Mouse (Mus musculus): ENCODE results near the gene Cep128.

- no peak for TF ChIP-seq JUN (IDR thresholded peaks at IDR 0.05; ENCODE audit: insufficient read depth, low read depth, low read length)
- TF ChIP-seq BHLHE40 (IDR thresholded peaks at IDR 0.05; ENCODE audit: low read depth, low read length), result no peak
- TF ChIP-seq JUND (conservative IDR thresholded peaks at IDR 0.05; ENCODE audit: low read depth, low read length), result no peak
- TF ChIP-seq MXI1 (IDR thresholded peaks at IDR 0.05; ENCODE audit: low read depth, low read length), result no peak
- TF ChIP-seq POLR2A (IDR thresholded peaks at IDR 0.05; ENCODE audit: low read depth, low read length), result no peak
- TF ChIP-seq EP300 (IDR thresholded peaks at IDR 0.05; ENCODE audit: low read length), result no peak
- TF ChIP-seq TBP (conservative IDR thresholded peaks at IDR 0.05; ENCODE audit: low read depth, low read length), result no peak
- TF ChIP-seq E2F4 (IDR thresholded peaks at IDR 0.05; ENCODE audit: insufficient replicate concordance, low read depth, low read length), result no peak
- TF ChIP-seq CTCF (conservative IDR thresholded peaks at IDR 0.05 in 1 of 2, IDR thresholded peaks at IDR 0.05 in 1 of 2; ENCODE audit: low read depth in 2 of 2, low read length in 2 of 2), result no peak
- no peak for TF ChIP-seq IRF4 (IDR thresholded peaks at IDR 0.05; ENCODE audit: low read depth, low read length)
- TF ChIP-seq CHD2 (IDR thresholded peaks at IDR 0.05; ENCODE audit: low read length), result no peak
- TF ChIP-seq ZC3H11A (IDR thresholded peaks at IDR 0.05; ENCODE audit: low read depth, low read length), result no peak
- TF ChIP-seq MYC (IDR thresholded peaks at IDR 0.05; ENCODE audit: low read depth, low read length), result no peak
These were observed 76.5 kb downstream of the Cep128 start for GRCm38 (mm10) chr12:91307733-91308132.
